Mouse (Mus musculus): Measurements from ENCODE around the gene Snrnp35.

DNA sequence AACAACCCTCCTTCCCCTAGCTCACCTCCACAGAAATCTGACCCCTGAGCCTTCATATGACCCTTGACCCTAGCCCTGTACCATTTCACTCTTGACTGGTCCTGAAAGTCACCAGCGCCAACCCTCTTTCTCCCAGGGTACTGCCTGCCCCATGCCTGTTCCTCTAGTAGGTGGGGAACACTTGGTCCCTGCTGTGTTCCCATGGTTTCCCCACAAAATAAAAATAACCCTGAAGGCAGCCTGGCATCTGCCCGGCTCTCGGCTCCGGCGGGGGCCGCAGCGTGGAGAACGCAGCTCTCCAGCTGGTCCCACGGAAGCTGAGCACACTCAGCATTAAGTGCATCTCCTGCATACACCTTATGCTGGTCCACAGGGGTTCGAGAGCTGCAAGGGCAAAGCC, 35.7 kb downstream of the Snrnp35 start:
- no peak for TF ChIP-seq CTCF (IDR thresholded peaks at IDR 0.05; ENCODE audit: borderline replicate concordance, extremely low read depth, insufficient read depth, insufficient read length)
- no peak for TF ChIP-seq POLR2A (IDR thresholded peaks at IDR 0.05; ENCODE audit: borderline replicate concordance, extremely low read depth, insufficient read depth, insufficient read length, poor library complexity, severe bottlenecking)
